Mouse (Mus musculus): ENCODE measurements around the gene Hc. TPM values are rescaled to one million over a fixed set of nuclear protein-coding genes. Genes with fewer than 3 reads are reported as not detected.

The Hc gene
- polyA plus RNA-seq, 1 experiment from 2014 or later, result 1.1 TPM

- WGBS, result 87% methylated on average over 3 of the region's 3 CpGs
- Histone ChIP-seq H3K4me2 (ENCODE audit: low read length) (no peak overlapping the region), H3K9ac (ENCODE audit: low read depth, low read length) (no peak overlapping the region), H3K4me1 (ENCODE audit: control insufficient read depth, insufficient read depth, low read length) (no peaks in the 10 kb centered on the region), H3K9me3 (replicated peaks; ENCODE audit: control insufficient read depth, low read length, poor library complexity, severe bottlenecking) (no peaks in the 10 kb centered on the region), H3K27ac (ENCODE audit: low read length) (no peak overlapping the region), H3K4me3 (ENCODE audit: low read depth, low read length) (no peak overlapping the region), H3K27me3 (ENCODE audit: control insufficient read depth, insufficient read depth, low read depth, low read length) (no peaks in the 10 kb centered on the region), H3K36me3 (ENCODE audit: control insufficient read depth, insufficient read depth, low read length) (no peaks in the 10 kb centered on the region)
- no peak for ATAC-seq
These were observed 36.5 kb downstream of the Hc start for GRCm38 (mm10) chr2:35024646-35025154.

- Histone ChIP-seq H3K9ac (ENCODE audit: low read depth, low read length) (no peak overlapping the region), H3K36me3 (ENCODE audit: control insufficient read depth, insufficient read depth, low read length) (no peaks in the 10 kb centered on the region), H3K27ac (ENCODE audit: low read length) (no peak overlapping the region), H3K4me2 (ENCODE audit: low read length) (no peak overlapping the region), H3K4me3 (ENCODE audit: low read depth, low read length) (no peak overlapping the region), H3K9me3 (replicated peaks; ENCODE audit: control insufficient read depth, low read length, poor library complexity, severe bottlenecking) (no peaks in the 10 kb centered on the region), H3K4me1 (ENCODE audit: control insufficient read depth, insufficient read depth, low read length) (no peaks in the 10 kb centered on the region), H3K27me3 (ENCODE audit: control insufficient read depth, insufficient read depth, low read depth, low read length) (no peaks in the 10 kb centered on the region)
- 83% methylated on average over 5 of the region's 5 CpGs for WGBS
- no peak for ATAC-seq
These were observed 39.4 kb downstream of the Hc start for GRCm38 (mm10) chr2:35021806-35022205.

- 54% methylated on average over 6 of the region's 6 CpGs for WGBS
- no peak overlapping the region for H3K4me3 ChIP-seq (ENCODE audit: low read depth, low read length)
- ATAC-seq, result no peak
These were observed 45.4 kb downstream of the Hc start for GRCm38 (mm10) chr2:35015861-35016260.

GRCm38 (mm10) chr2:35011649-35012048, 49.6 kb downstream of the Hc start:
- 97% methylated on average over 8 of the region's 8 CpGs for WGBS
- H3K36me3 ChIP-seq (ENCODE audit: control insufficient read depth, insufficient read depth, low read length), result no peaks in the 10 kb centered on the region
- no peak overlapping the region for H3K9ac ChIP-seq (ENCODE audit: low read depth, low read length)
- H3K4me1 ChIP-seq (ENCODE audit: control insufficient read depth, insufficient read depth, low read length), result no peaks in the 10 kb centered on the region
- no peaks in the 10 kb centered on the region for H3K27me3 ChIP-seq (ENCODE audit: control insufficient read depth, insufficient read depth, low read depth, low read length)
- ATAC-seq, result no peak
- no peak overlapping the region for H3K4me3 ChIP-seq (ENCODE audit: low read depth, low read length)
- H3K27ac ChIP-seq (ENCODE audit: low read length), result no peak overlapping the region
- H3K4me2 ChIP-seq (ENCODE audit: low read length), result no peak overlapping the region
- no peaks in the 10 kb centered on the region for H3K9me3 ChIP-seq (replicated peaks; ENCODE audit: control insufficient read depth, low read length, poor library complexity, severe bottlenecking)

More at GRCm38 (mm10) chr2:35015861-35016260, 45.4 kb downstream of the Hc start:
- Histone ChIP-seq H3K4me2 (ENCODE audit: low read length) (no peak overlapping the region), H3K27ac (ENCODE audit: low read length) (no peak overlapping the region), H3K9me3 (replicated peaks; ENCODE audit: control insufficient read depth, low read length, poor library complexity, severe bottlenecking) (no peaks in the 10 kb centered on the region), H3K27me3 (ENCODE audit: control insufficient read depth, insufficient read depth, low read depth, low read length) (no peaks in the 10 kb centered on the region), H3K4me1 (ENCODE audit: control insufficient read depth, insufficient read depth, low read length) (no peaks in the 10 kb centered on the region), H3K9ac (ENCODE audit: low read depth, low read length) (no peak overlapping the region), H3K36me3 (ENCODE audit: control insufficient read depth, insufficient read depth, low read length) (no peaks in the 10 kb centered on the region)

GRCm38 (mm10) chr2:34998956-34999355, 62.3 kb downstream of the Hc start:
- Histone ChIP-seq H3K4me3 (ENCODE audit: low read depth, low read length) (no peak overlapping the region), H3K9me3 (replicated peaks; ENCODE audit: control insufficient read depth, low read length, poor library complexity, severe bottlenecking) (no peaks in the 10 kb centered on the region), H3K27me3 (ENCODE audit: control insufficient read depth, insufficient read depth, low read depth, low read length) (no peaks in the 10 kb centered on the region), H3K9ac (ENCODE audit: low read depth, low read length) (no peak overlapping the region), H3K27ac (ENCODE audit: low read length) (no peak overlapping the region), H3K36me3 (ENCODE audit: control insufficient read depth, insufficient read depth, low read length) (no peaks in the 10 kb centered on the region), H3K4me2 (ENCODE audit: low read length) (no peak overlapping the region), H3K4me1 (ENCODE audit: control insufficient read depth, insufficient read depth, low read length) (peaks cover 3% of the 10 kb centered on the region)
- no peak for ATAC-seq
- 82% methylated on average over 9 of the region's 9 CpGs for WGBS

GRCm38 (mm10) chr2:34996506-34996905, 64.7 kb downstream of the Hc start:
- H3K4me1 ChIP-seq (ENCODE audit: control insufficient read depth, insufficient read depth, low read length), result peaks cover 16% of the 10 kb centered on the region
- 97% methylated on average over 5 of the region's 5 CpGs for WGBS
- no peaks in the 10 kb centered on the region for H3K27me3 ChIP-seq (ENCODE audit: control insufficient read depth, insufficient read depth, low read depth, low read length)
- no peaks in the 10 kb centered on the region for H3K9me3 ChIP-seq (replicated peaks; ENCODE audit: control insufficient read depth, low read length, poor library complexity, severe bottlenecking)
- no peak overlapping the region for H3K9ac ChIP-seq (ENCODE audit: low read depth, low read length)
- no peak overlapping the region for H3K27ac ChIP-seq (ENCODE audit: low read length)
- H3K4me3 ChIP-seq (ENCODE audit: low read depth, low read length), result no peak overlapping the region
- no peaks in the 10 kb centered on the region for H3K36me3 ChIP-seq (ENCODE audit: control insufficient read depth, insufficient read depth, low read length)
- no peak for ATAC-seq
- no peak overlapping the region for H3K4me2 ChIP-seq (ENCODE audit: low read length)

- Histone ChIP-seq H3K36me3 (ENCODE audit: control insufficient read depth, insufficient read depth, low read length) (no peaks in the 10 kb centered on the region), H3K4me1 (ENCODE audit: control insufficient read depth, insufficient read depth, low read length) (peaks cover 16% of the 10 kb centered on the region)
These were observed 67.4 kb downstream of the Hc start for GRCm38 (mm10) chr2:34993696-34994356.

GRCm38 (mm10) chr2:34992729-34993695, 68.2 kb downstream of the Hc start:
- Histone ChIP-seq H3K27ac (ENCODE audit: low read length) (peak overlapping the region; percentile 87), H3K4me2 (ENCODE audit: low read length) (peak overlapping the region; percentile 38), H3K9ac (ENCODE audit: low read depth, low read length) (peak overlapping the region; percentile 43; the same call in 1 of the 2 replicates), H3K4me1 (ENCODE audit: control insufficient read depth, insufficient read depth, low read length) (peaks cover 16% of the 10 kb centered on the region), H3K27me3 (ENCODE audit: control insufficient read depth, insufficient read depth, low read depth, low read length) (no peaks in the 10 kb centered on the region), H3K4me3 (ENCODE audit: low read depth, low read length) (no peak overlapping the region), H3K36me3 (ENCODE audit: control insufficient read depth, insufficient read depth, low read length) (no peaks in the 10 kb centered on the region), H3K9me3 (replicated peaks; ENCODE audit: control insufficient read depth, low read length, poor library complexity, severe bottlenecking) (no peaks in the 10 kb centered on the region)
- 2% methylated on average over 9 of the region's 9 CpGs for WGBS
- ATAC-seq, result peak; percentile 92

More at GRCm38 (mm10) chr2:34993696-34994356, 67.4 kb downstream of the Hc start:
- Histone ChIP-seq H3K9me3 (replicated peaks; ENCODE audit: control insufficient read depth, low read length, poor library complexity, severe bottlenecking) (no peaks in the 10 kb centered on the region), H3K4me2 (ENCODE audit: low read length) (peak overlapping the region; percentile 23; the same call in 1 of the 2 replicates), H3K4me3 (ENCODE audit: low read depth, low read length) (no peak overlapping the region), H3K9ac (ENCODE audit: low read depth, low read length) (no peak overlapping the region), H3K27me3 (ENCODE audit: control insufficient read depth, insufficient read depth, low read depth, low read length) (no peaks in the 10 kb centered on the region), H3K27ac (ENCODE audit: low read length) (peak overlapping the region; percentile 87)
- peak; percentile 71 for ATAC-seq
- WGBS, result 18% methylated on average over 5 of the region's 5 CpGs

- no peak overlapping the region for H3K27ac ChIP-seq (ENCODE audit: low read length)
- 71% methylated on average over 3 of the region's 3 CpGs for WGBS
- H3K9me3 ChIP-seq (replicated peaks; ENCODE audit: control insufficient read depth, low read length, poor library complexity, severe bottlenecking), result no peaks in the 10 kb centered on the region
- no peaks in the 10 kb centered on the region for H3K27me3 ChIP-seq (ENCODE audit: control insufficient read depth, insufficient read depth, low read depth, low read length)
- no peak overlapping the region for H3K4me2 ChIP-seq (ENCODE audit: low read length)
- H3K9ac ChIP-seq (ENCODE audit: low read depth, low read length), result no peak overlapping the region
- no peak for ATAC-seq
- no peak overlapping the region for H3K4me3 ChIP-seq (ENCODE audit: low read depth, low read length)
- no peaks in the 10 kb centered on the region for H3K36me3 ChIP-seq (ENCODE audit: control insufficient read depth, insufficient read depth, low read length)
- peaks cover 16% of the 10 kb centered on the region for H3K4me1 ChIP-seq (ENCODE audit: control insufficient read depth, insufficient read depth, low read length)
These were observed 69.3 kb downstream of the Hc start for GRCm38 (mm10) chr2:34991966-34992365.
